12 mouse cellular contexts compared by ENCODE assay signal in genomic region chr3:85022800-85023199, GRCm38 (mm10).
DNase-seq lines count a peak whose midpoint lies in the region; ATAC-seq lines count a peak whose summit lies in the region.
"Had no signal": no experiment of that assay in that cellular context is flagged by ENCODE, and none has a peak within 500 bp of the region (broad histone marks: within the 10 kb centered on the region; RNA-seq: fewer than 3 reads in every experiment).

No protein-coding gene starts in this region.

- H3K36me3 ChIP-seq in embryonic facial prominence, embryonic 14.5 days (ENCODE audit: control insufficient read depth, insufficient read depth, low read length): no peaks in the 10 kb centered on the region
- no peaks in the 10 kb centered on the region for H3K36me3 ChIP-seq in embryonic facial prominence, embryonic 10.5 days (replicated peaks)
- no peaks in the 10 kb centered on the region for H3K36me3 ChIP-seq in midbrain, embryonic 16.5 days (ENCODE audit: control insufficient read depth, insufficient read depth, low read length)
- H3K36me3 ChIP-seq: forebrain, embryonic 10.5 days; lung, embryonic 15.5 days; midbrain, embryonic 13.5 days had no signal

- peak; percentile 5 for DNase-seq in embryonic facial prominence, embryonic 14.5 days (ENCODE audit: low spot score)
- no peak for DNase-seq in embryonic facial prominence, embryonic 10.5 days (ENCODE audit: low spot score)
- DNase-seq in CD4-positive helper T cell, adult 2 months (ENCODE audit: low read depth, low spot score): peak; percentile 11
- peak; percentile 46 for DNase-seq in induced T-regulatory cell, adult 2 months (ENCODE audit: low read depth)
- peak; percentile 70 to 85 for DNase-seq in kidney, postnatal 25 days
- DNase-seq in gastrocnemius, postnatal 36 days: no peak
- DNase-seq in ovary, postnatal 36 days (ENCODE audit: low spot score): no peak
- DNase-seq: right cerebral cortex, postnatal 4 days had no signal

- no peak overlapping the region for H3K4me2 ChIP-seq in embryonic facial prominence, embryonic 14.5 days (ENCODE audit: low read depth, low read length)
- no peak overlapping the region for H3K4me2 ChIP-seq in midbrain, embryonic 16.5 days (ENCODE audit: low read length)
- H3K4me2 ChIP-seq: lung, embryonic 15.5 days; midbrain, embryonic 13.5 days had no signal

- intact Hi-C loops in gastrocnemius, postnatal 36 days (cut with DNase I): no loop called here

- no peaks in the 10 kb centered on the region for H3K9me3 ChIP-seq in embryonic facial prominence, embryonic 14.5 days (ENCODE audit: control insufficient read depth, low read length)
- H3K9me3 ChIP-seq in embryonic facial prominence, embryonic 10.5 days: no peaks in the 10 kb centered on the region
- no peaks in the 10 kb centered on the region for H3K9me3 ChIP-seq in midbrain, embryonic 16.5 days (replicated peaks; ENCODE audit: control insufficient read depth, low read length, poor library complexity, severe bottlenecking)
- H3K9me3 ChIP-seq: forebrain, embryonic 10.5 days; lung, embryonic 15.5 days; midbrain, embryonic 13.5 days had no signal

- 75% methylated on average over 11 of the region's 11 CpGs for WGBS in embryonic facial prominence, embryonic 14.5 days
- 87% methylated on average over 11 of the region's 11 CpGs for WGBS in embryonic facial prominence, embryonic 10.5 days
- WGBS in midbrain, embryonic 16.5 days: 89% methylated on average over 11 of the region's 11 CpGs

- H3K9ac ChIP-seq in embryonic facial prominence, embryonic 14.5 days (ENCODE audit: low read depth, low read length): no peak overlapping the region
- H3K9ac ChIP-seq in midbrain, embryonic 16.5 days (ENCODE audit: low read depth, low read length): no peak overlapping the region
- H3K9ac ChIP-seq: lung, embryonic 15.5 days; midbrain, embryonic 13.5 days had no signal

- no peaks in the 10 kb centered on the region for H3K27me3 ChIP-seq in embryonic facial prominence, embryonic 14.5 days (replicated peaks; ENCODE audit: control insufficient read depth, insufficient read depth, low read length)
- no peaks in the 10 kb centered on the region for H3K27me3 ChIP-seq in embryonic facial prominence, embryonic 10.5 days (replicated peaks; ENCODE audit: low read depth, poor library complexity, severe bottlenecking)
- H3K27me3 ChIP-seq in midbrain, embryonic 16.5 days (ENCODE audit: control insufficient read depth, insufficient read depth, low read depth, low read length): no peaks in the 10 kb centered on the region
- H3K27me3 ChIP-seq: lung, embryonic 15.5 days; midbrain, embryonic 13.5 days had no signal

- ATAC-seq in embryonic facial prominence, embryonic 14.5 days (ENCODE audit: low read depth): no peak
- no peak for ATAC-seq in midbrain, embryonic 16.5 days
- ATAC-seq: midbrain, embryonic 13.5 days had no signal

- H3K27ac ChIP-seq in embryonic facial prominence, embryonic 14.5 days (replicated peaks; ENCODE audit: low read depth, low read length): no peak overlapping the region
- no peak overlapping the region for H3K27ac ChIP-seq in embryonic facial prominence, embryonic 10.5 days (replicated peaks)
- H3K27ac ChIP-seq in midbrain, embryonic 16.5 days (ENCODE audit: low read length): no peak overlapping the region
- H3K27ac ChIP-seq: forebrain, embryonic 10.5 days; lung, embryonic 15.5 days; midbrain, embryonic 13.5 days had no signal

- no peaks in the 10 kb centered on the region for H3K4me1 ChIP-seq in embryonic facial prominence, embryonic 14.5 days (ENCODE audit: control insufficient read depth, insufficient read depth, low read length)
- H3K4me1 ChIP-seq in embryonic facial prominence, embryonic 10.5 days: no peaks in the 10 kb centered on the region
- H3K4me1 ChIP-seq in midbrain, embryonic 16.5 days (ENCODE audit: control insufficient read depth, insufficient read depth, low read length): peaks cover 5% of the 10 kb centered on the region; the same call in 1 of the 2 replicates
- H3K4me1 ChIP-seq: lung, embryonic 15.5 days had no signal

- no peak overlapping the region for H3K4me3 ChIP-seq in embryonic facial prominence, embryonic 14.5 days (ENCODE audit: low read depth, low read length)
- H3K4me3 ChIP-seq in embryonic facial prominence, embryonic 10.5 days: no peak overlapping the region
- no peak overlapping the region for H3K4me3 ChIP-seq in midbrain, embryonic 16.5 days (ENCODE audit: low read depth, low read length)
- H3K4me3 ChIP-seq: forebrain, embryonic 10.5 days; lung, embryonic 15.5 days; midbrain, embryonic 13.5 days had no signal

Comparison
In these comparisons a context has a peak if more than half of its experiments do, and no peak if none do; other contexts are left out.
1. DNase-seq: peak in embryonic facial prominence, embryonic 14.5 days (single experiment), CD4-positive helper T cell, adult 2 months (single experiment), induced T-regulatory cell, adult 2 months (single experiment) and kidney, postnatal 25 days (2 of 2); none in embryonic facial prominence, embryonic 10.5 days (single experiment), gastrocnemius, postnatal 36 days (0 of 2) and ovary, postnatal 36 days (single experiment).